Mouse (Mus musculus) hindbrain, postnatal 0 days (tissue): ENCODE data around the gene Fam206a. TPM values are rescaled to one million over a fixed set of nuclear protein-coding genes. Genes with fewer than 3 reads are reported as not detected.

Experiments used
- ATAC-seq: fragments of 200-750 bp; cut with Nextera tagmentation; 2 replicates; pipeline ENCODE4 v1.8.0; 2017; ENCODE audit warnings: mild to moderate bottlenecking, moderate TSS enrichment, moderate library complexity
- DNase-seq: peaks from one replicate; pipeline ENCODE4 v3.0.0-alpha.2; 2015; ENCODE audit warnings: low spot score
- H3K27ac ChIP-seq: fragments of 300-500 bp; sonication (generic); 2 replicates; pipeline ENCODE4 v1.5.1; 2014; ENCODE audit warnings: mild to moderate bottlenecking
- H3K27me3 ChIP-seq: fragments of 300-500 bp; sonication (generic); 2 replicates; pipeline ENCODE4 v1.6.1; 2014; ENCODE audit warnings: low read length, mixed read lengths; ENCODE audit not compliant: insufficient read depth
- H3K36me3 ChIP-seq: fragments of 300-500 bp; sonication (generic); 2 replicates; pipeline ENCODE4 v1.6.1; 2014; ENCODE audit warnings: low read length, mixed read lengths; ENCODE audit not compliant: insufficient read depth
- H3K4me1 ChIP-seq: fragments of 300-500 bp; sonication (generic); 2 replicates; pipeline ENCODE4 v1.6.1; 2014; ENCODE audit warnings: antibody characterized with exemption, low read length, mixed read lengths; ENCODE audit not compliant: insufficient read depth
- H3K4me2 ChIP-seq: fragments of 300-500 bp; sonication (generic); 2 replicates; pipeline ENCODE4 v1.6.1; 2014; ENCODE audit warnings: low read depth, mild to moderate bottlenecking, low read length, moderate library complexity, mixed read lengths
- H3K4me3 ChIP-seq: fragments of 300-500 bp; sonication (generic); 2 replicates; pipeline ENCODE4 v1.5.1; 2014; ENCODE audit warnings: low read length
- H3K9ac ChIP-seq: fragments of 300-500 bp; sonication (generic); replicated peaks from 2 replicates; pipeline ENCODE4 v1.6.1; 2014; ENCODE audit warnings: mild to moderate bottlenecking, low read length, moderate library complexity, mixed read lengths
- H3K9me3 ChIP-seq: fragments of 300-500 bp; sonication (generic); 2 replicates; pipeline ENCODE4 v1.6.1; 2016; ENCODE audit warnings: low read length, mixed read lengths
- CTCF ChIP-seq: IDR thresholded peaks from 2 replicates; pipeline ENCODE4 v1.5.1; 2016; ENCODE audit warnings: antibody characterized with exemption, control low read depth, low read depth
- WGBS: fragments of 180-500 bp; shearing (Covaris S2); extraction: QIAGEN DNeasy Blood & Tissue Kit; methylation state at CpG from one replicate; pipeline ENCODE4 v1.1.7; 2014; 5-methylcytosine and 5-hydroxymethylcytosine counted together
- polyA plus RNA-seq: library from polyadenylated mRNA; unstranded; fragments of >200 nt; fragmentation: Nextera tagmentation; extraction: Ambion mirVana; gene quantifications from 2 replicates; pipeline ENCODE4 v1.2.1, GENCODE M21; 2015
- total RNA-seq: library from RNA; depleted of rRNA; stranded (reverse); fragments of >200 nt; gene quantifications from 2 replicates; pipeline ENCODE4 v1.2.3, GENCODE M21; 2014; rRNA removed

Fam206a gene
- total and polyA plus RNA-seq, 2 experiments from 2014 or later, result 9.4 to 9.6 TPM

GRCm38 (mm10) chr4:56850724-56851123 lies 48.6 kb downstream of the Fam206a start:
- Histone ChIP-seq H3K4me1 (no peaks in the 10 kb centered on the region), H3K4me2 (no peak overlapping the region), H3K27me3 (no peaks in the 10 kb centered on the region), H3K27ac (no peak overlapping the region), H3K4me3 (no peak overlapping the region), H3K9me3 (no peaks in the 10 kb centered on the region), H3K9ac (no peak overlapping the region), H3K36me3 (no peaks in the 10 kb centered on the region)
- DNase-seq (peak; percentile 12), ATAC-seq (no peak; the same call in 1 of the 2 replicates)
- WGBS, result 30% methylated on average over 6 of the region's 6 CpGs
- peak; percentile 49 for TF ChIP-seq CTCF

DNA sequence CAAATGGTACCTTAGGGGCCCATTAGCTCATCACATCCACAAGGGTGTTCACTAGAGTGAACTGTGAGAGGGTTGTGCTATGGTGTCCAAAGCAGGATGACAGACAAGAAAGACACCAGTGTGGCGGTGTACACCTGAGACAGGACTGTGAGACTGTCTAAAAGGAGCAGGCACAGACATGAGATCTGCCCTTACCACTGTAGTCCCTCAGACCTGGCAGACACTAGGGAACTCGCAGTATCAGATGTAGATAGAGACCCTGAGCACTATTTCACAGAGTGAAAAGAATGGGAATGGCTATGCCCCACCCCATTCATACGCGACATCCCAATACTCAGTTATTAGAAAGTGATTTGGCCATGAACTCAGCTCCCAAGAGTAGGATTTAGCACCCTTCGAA lies 53.8 kb downstream of the Fam206a start:
- ATAC-seq, result no peak
- Histone ChIP-seq H3K9me3 (no peaks in the 10 kb centered on the region), H3K36me3 (no peaks in the 10 kb centered on the region), H3K27ac (no peak overlapping the region), H3K4me1 (no peaks in the 10 kb centered on the region), H3K4me2 (no peak overlapping the region), H3K4me3 (no peak overlapping the region), H3K27me3 (no peaks in the 10 kb centered on the region), H3K9ac (no peak overlapping the region)
- 89% methylated on average over 5 of the region's 5 CpGs for WGBS
- no peak for DNase-seq
- TF ChIP-seq CTCF, result no peak

- Histone ChIP-seq H3K27ac (no peak overlapping the region), H3K9ac (no peak overlapping the region), H3K27me3 (no peaks in the 10 kb centered on the region), H3K36me3 (no peaks in the 10 kb centered on the region), H3K4me2 (no peak overlapping the region), H3K4me3 (no peak overlapping the region), H3K9me3 (no peaks in the 10 kb centered on the region), H3K4me1 (no peaks in the 10 kb centered on the region)
- TF ChIP-seq CTCF, result no peak
- DNase-seq (no peak), ATAC-seq (no peak)
- WGBS, result 71% methylated on average over 8 of the region's 8 CpGs
Observed at GRCm38 (mm10) chr4:56856371-56856949, 54.3 kb downstream of the Fam206a start.

DNA sequence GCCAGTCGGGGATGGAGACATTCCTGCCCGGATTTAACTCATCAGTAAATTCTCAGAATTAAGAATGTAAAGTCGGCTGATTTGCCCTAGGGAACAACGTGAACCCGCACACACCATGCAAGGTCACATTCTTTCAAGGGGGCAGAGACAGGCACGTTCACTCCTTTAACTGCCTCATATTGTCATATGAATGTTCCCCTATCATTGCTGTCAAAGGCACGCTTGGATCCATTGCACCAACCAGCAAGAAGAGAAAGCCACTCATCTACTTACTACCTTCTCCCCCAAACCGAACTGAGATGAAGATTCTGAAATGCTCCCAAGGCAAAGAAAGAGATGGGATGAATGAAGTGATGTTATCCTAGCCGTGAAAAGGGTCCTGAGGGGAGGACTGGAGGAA lies 56.6 kb downstream of the Fam206a start:
- 68% methylated on average over 9 of the region's 9 CpGs for WGBS
- peaks cover 9% of the 10 kb centered on the region for H3K4me1 ChIP-seq
- no peak overlapping the region for H3K4me3 ChIP-seq
- no peak for ATAC-seq
- no peak overlapping the region for H3K4me2 ChIP-seq
- no peaks in the 10 kb centered on the region for H3K27me3 ChIP-seq
- TF ChIP-seq CTCF, result no peak
- H3K36me3 ChIP-seq, result no peaks in the 10 kb centered on the region
- no peaks in the 10 kb centered on the region for H3K9me3 ChIP-seq
- no peak for DNase-seq
- no peak overlapping the region for H3K9ac ChIP-seq
- no peak overlapping the region for H3K27ac ChIP-seq

Other genes with a start within 250 kb of the Fam206a start
- not detected in 2 replicates for gene Gm26657, start 62.3 kb upstream of the Fam206a start, total RNA-seq
- gene Gm26657, start 62.3 kb upstream of the Fam206a start, polyA plus RNA-seq, result not detected in 2 replicates
- 0.16 and 0.54 TPM in 2 replicates for gene Actl7b, start 60.9 kb upstream of the Fam206a start, total RNA-seq
- gene Actl7b, start 60.9 kb upstream of the Fam206a start, polyA plus RNA-seq, result not detected in 2 replicates
- not detected in 2 replicates for gene Actl7a, start 58.9 kb upstream of the Fam206a start, total RNA-seq
- gene Actl7a, start 58.9 kb upstream of the Fam206a start, polyA plus RNA-seq, result not detected in 2 replicates
- 94.6 and 95.6 TPM in 2 replicates for gene Elp1, start within 50 bp of the Fam206a start, total RNA-seq
- gene Elp1, start within 50 bp of the Fam206a start, polyA plus RNA-seq, result 41.6 and 44.2 TPM in 2 replicates
- 9.5 and 16.3 TPM in 2 replicates for gene Ctnnal1, start 62.8 kb downstream of the Fam206a start, total RNA-seq
- gene Ctnnal1, start 62.8 kb downstream of the Fam206a start, polyA plus RNA-seq, result 17.8 and 20.2 TPM in 2 replicates
- 27.9 and 31.6 TPM in 2 replicates for gene Tmem245, start 145.1 kb downstream of the Fam206a start, total RNA-seq
- 11.4 and 12.3 TPM in 2 replicates for gene Tmem245, start 145.1 kb downstream of the Fam206a start, polyA plus RNA-seq
- 38.1 and 38.3 TPM in 2 replicates for gene Frrs1l, start 188.0 kb downstream of the Fam206a start, total RNA-seq
- gene Frrs1l, start 188.0 kb downstream of the Fam206a start, polyA plus RNA-seq, result 21.8 and 22.5 TPM in 2 replicates